ENCODE assay signal across 8 mouse cellular contexts in genomic region chr7:35754033-35754885, GRCm38 (mm10). TPM values are rescaled to one million over a fixed set of nuclear protein-coding genes. Genes with fewer than 3 reads are reported as not detected.
DNase-seq lines count a peak whose midpoint lies in the region; ATAC-seq lines count a peak whose summit lies in the region.

TSS of gene Dpy19l3 (minus strand) at chr7:35754454.

- H3K27ac ChIP-seq in hindbrain, embryonic 15.5 days (replicated peaks) = peak within 1 kb of the TSS; percentile 69

- WGBS in hindbrain, embryonic 15.5 days = under 1% methylated on average over 62 of the region's 70 CpGs

- H3K9me3 ChIP-seq in hindbrain, embryonic 15.5 days = no peaks in the 10 kb centered on the region

- H3K9ac ChIP-seq in hindbrain, embryonic 15.5 days = peak within 1 kb of the TSS; percentile 64

- H3K4me3 ChIP-seq in hindbrain, embryonic 15.5 days = peak within 1 kb of the TSS; percentile 80

- DNase-seq in ZHBTc4 (ENCODE audit: low read depth, low spot score) = peak; percentile 92
- peak; percentile 82 to 84 for DNase-seq in cerebellum, postnatal 36 days
- DNase-seq in frontal cortex, postnatal 36 days (ENCODE audit: low spot score in 2 of 2) = peak; percentile 86 to 88
- DNase-seq in left cerebral cortex, adult 18-20 months (ENCODE audit: low spot score in 2 of 2) = peak; percentile 81
- peak; percentile 93 to 94 for DNase-seq in lung, postnatal 4 days
- DNase-seq in retina, postnatal 7 days (ENCODE audit: low read depth, low spot score) = peak; percentile 59
- peak; percentile 91 for DNase-seq in urinary bladder, adult 2 months (ENCODE audit: low spot score)

- peak within 1 kb of the TSS; percentile 95 for H3K4me2 ChIP-seq in hindbrain, embryonic 15.5 days

- peak; percentile 98 for ATAC-seq in hindbrain, embryonic 15.5 days (ENCODE audit: low FRiP score, low read depth)

- H3K4me1 ChIP-seq in hindbrain, embryonic 15.5 days (replicated peaks) = peaks cover 13% of the 10 kb centered on the region

- H3K36me3 ChIP-seq in hindbrain, embryonic 15.5 days = peaks cover 12% of the 10 kb centered on the region

- H3K27me3 ChIP-seq in hindbrain, embryonic 15.5 days = no peaks in the 10 kb centered on the region

RNA-seq across cellular contexts. Expression of gene Dpy19l3, which starts in this region (rescaled TPM):
- 39.5 and 43.6 TPM in 2 replicates for polyA plus RNA-seq in hindbrain, embryonic 15.5 days (2015; fragmentation: Nextera tagmentation; extraction: Ambion mirVana)
- total RNA-seq in left cerebral cortex, adult 18-20 months (2021) = 100 to 1,000 TPM in 1 of 2 experiments, 10 to 100 TPM in 1; 57.8 to 102 TPM
- 7.2 and 9.5 TPM in 2 replicates for polyA plus RNA-seq in urinary bladder, adult 2 months (2012; rRNA removed)

Comparison
In these comparisons a context has a peak if more than half of its experiments do, and no peak if none do; other contexts are left out.
1. Peak in every context shown above with its lines: DNase-seq, ATAC-seq, H3K4me3 ChIP-seq and H3K27ac ChIP-seq.